Mouse (Mus musculus): ENCODE data around the gene Elovl1.

DNA sequence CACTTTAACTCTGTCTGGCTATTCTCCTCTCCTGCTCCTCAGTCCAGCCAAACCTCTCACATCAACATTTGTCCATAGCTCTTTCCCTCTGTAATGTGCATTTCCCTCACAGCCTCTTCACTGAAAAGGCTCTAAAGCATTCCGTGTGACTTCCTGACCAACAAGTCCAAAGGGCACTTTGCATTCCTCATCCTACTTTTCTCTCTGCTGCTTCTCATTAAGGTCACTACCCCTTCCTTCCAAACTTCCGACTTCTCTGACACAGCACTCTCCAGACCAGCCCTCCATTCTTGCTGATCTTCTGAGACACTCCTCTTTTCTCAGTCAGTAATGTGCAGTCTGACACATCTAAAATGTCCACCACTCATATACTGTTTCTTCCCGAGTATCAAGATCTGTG lies 31.5 kb upstream of the Elovl1 start:
- TF ChIP-seq CTCF (IDR thresholded peaks at IDR 0.05; ENCODE audit: borderline replicate concordance, insufficient read depth, low read length), result no peak
- TF ChIP-seq POLR2A (IDR thresholded peaks at IDR 0.05; ENCODE audit: low read depth, low read length), result no peak

All from embryonic fibroblast, embryonic 13.5 days (primary cell).